Mouse (Mus musculus) lung, postnatal 14 days (tissue): ENCODE measurements around the gene Lamb1.

ENCODE experiments used
- DNase-seq: peaks from one replicate; pipeline ENCODE4 v3.0.0; 2021

The Lamb1 gene

GRCm38 (mm10) chr12:31254978-31255377 is 10.1 kb upstream of the Lamb1 start:
- DNase-seq = no peak

DNA sequence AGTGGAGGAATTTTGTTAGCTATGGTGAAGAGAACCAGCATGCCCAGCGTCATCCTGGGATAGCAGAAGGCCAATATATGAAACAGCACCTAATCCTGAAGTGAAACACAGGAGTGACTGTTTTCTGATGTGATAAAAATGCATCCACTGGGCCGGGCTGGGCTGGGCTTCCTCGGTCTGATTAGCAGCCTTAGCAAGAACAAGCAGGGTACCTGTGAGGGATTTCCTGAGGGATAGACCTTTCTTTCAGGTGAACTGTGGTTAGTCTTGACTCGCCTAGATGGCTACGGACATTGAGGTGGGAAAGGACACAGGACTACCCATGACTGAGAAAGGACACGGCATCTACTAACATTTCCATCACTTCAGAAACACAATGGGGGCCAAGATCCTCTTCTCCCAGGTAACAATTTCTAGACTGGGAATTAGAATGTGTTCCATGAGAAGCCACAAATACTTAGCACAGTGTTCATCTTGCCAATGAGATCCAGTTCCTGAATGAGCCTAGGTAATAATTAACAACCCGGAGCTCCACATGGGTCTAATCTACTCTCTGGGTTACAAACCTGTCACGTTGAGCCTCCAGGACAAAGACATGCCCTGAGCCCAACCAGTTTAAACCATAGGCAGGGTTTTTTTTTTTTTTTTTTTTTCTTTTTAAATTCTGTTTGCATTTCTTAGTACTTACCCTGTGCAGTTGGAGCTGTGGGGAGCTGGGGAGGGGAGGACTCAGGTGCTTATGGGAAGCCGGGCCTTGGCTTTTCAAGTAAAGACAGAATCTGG is 8.7 kb upstream of the Lamb1 start:
- no peak for DNase-seq

DNA sequence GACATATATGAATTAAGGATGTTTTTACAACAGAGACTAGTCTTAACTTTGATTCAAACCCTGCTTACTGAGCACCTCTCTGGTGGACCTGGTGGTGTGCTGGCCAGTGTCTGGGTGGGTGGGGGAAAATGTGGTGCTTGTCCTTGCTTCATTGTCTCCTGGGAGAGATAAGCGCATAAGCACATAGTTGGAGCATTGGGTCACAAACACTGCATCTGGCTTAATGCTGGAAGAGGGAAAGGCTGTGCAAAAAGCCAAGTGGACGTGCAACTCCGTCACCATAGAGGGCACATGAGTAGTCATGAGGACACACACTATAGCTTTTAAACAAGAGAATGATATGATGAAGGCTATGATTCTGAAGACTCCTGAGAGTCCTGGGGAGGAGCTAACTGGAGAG is 3.2 kb upstream of the Lamb1 start:
- no peak for DNase-seq

- no peak for DNase-seq
These were observed 1.1 kb upstream of the Lamb1 start for GRCm38 (mm10) chr12:31263921-31264320.

DNA sequence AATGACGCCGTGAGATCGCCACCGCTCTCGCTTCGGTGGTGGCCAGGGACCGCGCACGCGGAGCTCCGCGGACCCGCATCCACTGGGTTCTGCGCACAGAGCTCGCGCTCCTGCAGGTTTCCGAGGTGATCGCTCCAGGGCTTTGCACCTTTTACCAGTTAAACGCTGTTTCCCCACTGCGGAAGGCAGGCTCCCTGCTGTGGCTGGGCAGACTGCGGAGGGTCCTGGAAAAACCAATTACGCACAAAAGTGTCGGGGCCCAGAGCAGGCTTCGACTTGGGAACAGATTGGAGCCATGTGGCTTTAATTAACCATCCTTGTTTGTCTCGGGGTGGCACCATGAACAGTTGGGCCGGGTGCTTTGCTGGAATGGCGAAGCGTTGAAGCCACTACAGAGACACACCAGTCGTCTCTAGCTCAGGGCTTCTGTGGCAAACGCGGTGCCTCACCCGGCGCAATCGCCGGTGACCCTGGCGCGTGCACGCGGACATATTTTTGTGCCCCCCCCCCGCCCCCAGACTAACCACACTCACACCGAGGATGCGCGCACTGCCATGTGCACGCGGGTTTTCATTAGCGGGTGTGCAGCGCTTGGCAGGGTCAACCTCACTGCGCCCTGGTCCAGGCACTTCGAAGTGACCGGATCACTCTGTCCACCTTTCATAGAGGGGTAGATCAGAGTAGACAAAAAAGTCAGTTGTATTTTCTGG is 843 bp downstream of the Lamb1 start:
- no peak for DNase-seq

DNA sequence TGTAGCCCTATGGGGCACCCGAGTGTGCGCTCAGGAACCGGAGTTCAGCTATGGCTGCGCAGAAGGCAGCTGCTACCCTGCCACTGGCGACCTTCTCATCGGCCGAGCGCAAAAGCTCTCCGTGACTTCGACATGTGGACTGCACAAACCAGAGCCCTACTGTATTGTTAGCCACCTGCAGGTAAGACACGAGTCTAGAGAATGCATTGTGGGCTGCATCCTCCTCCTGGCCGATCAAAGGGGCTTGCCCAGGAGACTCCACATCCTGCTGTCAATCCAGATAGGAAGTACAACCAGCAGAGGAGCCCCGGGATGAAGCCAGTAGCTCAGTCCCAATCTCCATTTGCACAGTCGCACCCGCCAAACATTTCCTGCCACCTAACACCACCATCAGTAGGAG is 1.7 kb downstream of the Lamb1 start:
- no peak for DNase-seq

DNA sequence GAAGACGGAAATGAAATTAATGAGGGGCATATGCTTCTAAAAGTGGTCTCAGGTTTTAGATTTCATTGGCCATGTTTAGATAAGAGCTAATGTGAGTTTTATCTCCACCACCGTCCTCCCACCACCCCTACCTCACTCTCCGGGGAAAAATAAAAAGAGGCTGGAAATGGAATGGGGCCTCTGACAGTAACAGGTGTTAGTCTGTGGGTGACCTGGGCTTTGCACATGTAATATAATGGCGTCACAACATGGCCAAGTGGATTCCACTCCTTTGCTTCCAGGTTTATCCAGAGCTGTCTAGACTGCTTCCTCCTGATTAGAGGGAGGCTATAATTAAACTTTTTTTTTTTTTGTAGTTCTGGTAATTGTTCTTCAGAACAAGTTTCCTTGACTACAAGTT is 2.3 kb downstream of the Lamb1 start:
- no peak for DNase-seq

- no peak for DNase-seq
These were observed 3.3 kb downstream of the Lamb1 start for GRCm38 (mm10) chr12:31268315-31268714.

- DNase-seq = no peak
These were observed 4.1 kb downstream of the Lamb1 start for GRCm38 (mm10) chr12:31269020-31269597.

DNA sequence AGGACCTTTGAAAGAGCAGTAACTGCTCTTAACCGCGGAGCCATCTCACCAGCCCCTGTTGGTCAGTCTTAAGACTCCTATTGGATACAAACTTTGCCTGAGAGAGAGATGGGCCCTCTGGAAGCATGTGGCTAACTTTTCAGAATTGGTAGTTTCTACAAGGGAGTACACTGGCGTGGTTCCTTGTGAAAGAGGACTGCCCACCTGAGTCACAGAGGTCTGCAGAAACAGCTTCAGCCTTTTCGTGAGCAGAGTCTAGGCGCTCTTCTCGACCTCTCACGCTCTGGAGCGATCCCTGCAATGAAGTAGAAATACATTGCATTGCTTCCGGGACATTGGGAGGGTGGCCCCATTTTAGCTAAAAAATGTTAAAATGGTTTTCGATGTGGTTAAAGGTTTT is 5.3 kb downstream of the Lamb1 start:
- no peak for DNase-seq

GRCm38 (mm10) chr12:31270776-31271175 is 5.7 kb downstream of the Lamb1 start:
- no peak for DNase-seq

- DNase-seq = peak; percentile 81
These were observed 6.5 kb downstream of the Lamb1 start for GRCm38 (mm10) chr12:31271361-31272011.

- DNase-seq = no peak
These were observed 7.1 kb downstream of the Lamb1 start for GRCm38 (mm10) chr12:31272012-31272735.

- no peak for DNase-seq
These were observed 7.8 kb downstream of the Lamb1 start for GRCm38 (mm10) chr12:31272846-31273245.

GRCm38 (mm10) chr12:31273646-31274045 is 8.6 kb downstream of the Lamb1 start:
- DNase-seq = no peak

DNA sequence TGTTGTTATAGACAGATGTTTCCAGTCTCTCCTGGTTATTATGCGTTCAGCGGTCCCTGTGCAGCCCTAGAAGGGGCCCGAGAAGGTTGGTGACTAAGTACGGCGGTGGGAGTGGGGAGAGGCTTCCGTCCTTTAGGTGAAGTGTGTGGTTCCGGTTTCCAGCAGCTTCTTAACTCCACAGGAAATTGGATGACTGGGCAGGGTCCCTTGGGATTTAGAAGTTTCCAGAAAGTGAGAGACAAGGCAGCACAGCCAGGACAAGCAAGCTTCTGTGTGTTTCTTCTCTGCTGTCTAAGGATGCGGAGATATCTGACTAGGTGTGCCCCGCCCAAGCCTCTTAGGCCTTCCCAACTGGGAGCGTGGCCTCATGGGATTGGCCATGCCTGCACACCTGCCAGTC is 10.4 kb downstream of the Lamb1 start:
- DNase-seq = no peak

DNA sequence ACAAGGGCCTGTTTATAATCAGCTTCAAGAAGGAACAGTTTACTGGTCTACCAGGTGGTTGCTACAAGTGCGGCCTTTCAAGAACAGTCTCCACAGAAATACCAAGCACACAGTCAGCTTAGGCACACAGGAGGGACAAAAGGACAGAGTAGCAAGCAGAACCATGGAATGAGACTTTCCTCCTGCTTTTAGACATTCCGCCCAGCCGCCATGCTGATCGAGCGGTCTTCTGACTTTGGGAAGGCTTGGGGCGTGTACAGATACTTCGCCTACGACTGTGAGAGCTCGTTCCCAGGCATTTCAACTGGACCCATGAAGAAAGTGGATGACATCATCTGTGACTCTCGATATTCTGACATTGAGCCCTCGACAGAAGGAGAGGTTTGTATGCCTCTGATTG is 13.2 kb downstream of the Lamb1 start:
- DNase-seq = no peak

GRCm38 (mm10) chr12:31280318-31280717 is 15.3 kb downstream of the Lamb1 start:
- DNase-seq = no peak

GRCm38 (mm10) chr12:31281100-31281591 is 16.1 kb downstream of the Lamb1 start:
- DNase-seq = no peak

GRCm38 (mm10) chr12:31282241-31282640 is 17.2 kb downstream of the Lamb1 start:
- no peak for DNase-seq

GRCm38 (mm10) chr12:31283131-31283530 is 18.1 kb downstream of the Lamb1 start:
- no peak for DNase-seq

GRCm38 (mm10) chr12:31283617-31284136 is 18.6 kb downstream of the Lamb1 start:
- no peak for DNase-seq
